Mouse (Mus musculus): ENCODE measurements around the gene Gjd3.
"Not testable (repeated sequence)": the region's sequence is repeated elsewhere in the genome, so short reads cannot be mapped to it uniquely, and the experiment has no call there.

Gene Gjd3

GRCm38 (mm10) chr11:98982773-98983133 lies at the start of gene Gjd3:
Gene Gjd3, minus strand, starts transcription at chr11:98983016.
- peak in 1 of 2 experiments; percentile 35 for DNase-seq

DNA sequence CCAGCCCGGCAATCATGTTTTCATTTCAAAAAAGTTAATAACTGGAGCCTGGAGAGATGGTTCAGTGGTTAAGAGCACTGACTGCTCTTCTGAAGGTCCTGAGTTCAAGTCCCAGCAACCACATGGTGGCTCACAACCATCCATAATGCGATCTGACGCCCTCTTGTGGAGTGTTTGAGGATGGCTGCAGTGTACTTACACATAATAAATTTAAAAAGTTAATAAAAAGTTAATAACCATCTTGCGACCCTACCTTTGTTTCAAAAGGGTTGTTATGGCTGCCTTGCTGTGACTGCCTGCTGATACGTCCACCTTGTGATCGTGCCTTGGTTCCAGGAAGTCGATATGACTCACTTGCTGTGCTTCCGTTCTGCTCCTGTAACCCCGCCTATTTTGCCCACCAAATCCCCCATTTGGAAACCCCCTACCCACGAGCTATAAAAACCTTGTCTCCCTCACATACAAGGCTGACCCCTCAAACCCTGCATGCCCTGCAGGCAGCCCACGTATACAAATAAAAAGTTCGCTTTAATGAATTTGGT lies 44.2 kb upstream of the Gjd3 start:
- no peak for DNase-seq

DNA sequence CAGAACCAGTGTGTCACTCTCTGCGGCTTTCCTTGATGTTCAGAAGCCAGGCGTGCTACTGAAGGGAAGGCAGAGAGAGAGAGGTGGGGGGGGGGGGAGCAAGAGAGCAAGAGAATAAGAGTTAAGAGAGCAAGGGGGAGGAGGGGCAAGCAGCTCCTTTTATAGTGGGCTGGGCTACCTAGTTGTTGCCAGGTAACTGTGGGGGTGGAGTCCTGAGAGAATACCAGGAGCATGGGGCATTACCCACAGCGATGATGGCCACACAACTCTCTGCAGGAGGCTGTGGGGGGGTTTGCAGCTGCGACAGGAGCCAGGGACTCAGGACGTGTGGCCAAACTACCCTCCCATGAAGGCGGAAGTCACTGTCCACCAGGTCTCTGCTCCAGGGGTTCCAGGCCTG lies 43.1 kb upstream of the Gjd3 start:
- DNase-seq = no peak

DNA sequence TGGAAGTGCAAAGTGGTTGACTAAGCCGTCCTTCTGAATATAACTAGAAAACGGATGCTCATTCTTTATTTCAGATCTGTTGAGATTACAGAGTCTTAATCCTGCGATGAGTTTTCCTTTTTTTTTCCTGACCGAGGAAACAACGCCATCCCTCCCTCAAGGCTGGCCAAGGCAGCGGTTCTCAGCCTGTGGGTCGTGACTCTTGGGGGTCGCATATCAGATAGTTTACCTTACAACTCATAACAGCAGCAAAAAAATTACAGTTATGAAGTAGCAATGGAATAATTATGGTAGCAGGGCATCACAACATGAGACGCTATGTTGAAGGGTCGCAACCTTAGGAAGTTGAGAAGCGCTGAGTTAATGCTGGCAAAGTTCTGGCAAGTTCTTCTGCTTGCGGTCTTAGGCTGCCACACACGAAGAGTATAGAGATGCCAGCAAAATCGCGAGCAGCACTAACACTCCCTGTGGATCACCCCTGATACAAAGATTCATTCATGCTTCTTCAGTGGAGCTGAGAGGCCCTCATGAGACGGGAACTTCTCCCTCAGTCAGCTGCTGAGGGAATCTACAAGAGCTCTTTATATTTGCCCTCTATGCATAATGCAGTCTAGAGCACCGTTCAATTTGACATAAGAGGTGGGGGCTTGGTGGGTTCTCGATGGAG lies 41.8 kb upstream of the Gjd3 start:
- DNase-seq = no peak

DNA sequence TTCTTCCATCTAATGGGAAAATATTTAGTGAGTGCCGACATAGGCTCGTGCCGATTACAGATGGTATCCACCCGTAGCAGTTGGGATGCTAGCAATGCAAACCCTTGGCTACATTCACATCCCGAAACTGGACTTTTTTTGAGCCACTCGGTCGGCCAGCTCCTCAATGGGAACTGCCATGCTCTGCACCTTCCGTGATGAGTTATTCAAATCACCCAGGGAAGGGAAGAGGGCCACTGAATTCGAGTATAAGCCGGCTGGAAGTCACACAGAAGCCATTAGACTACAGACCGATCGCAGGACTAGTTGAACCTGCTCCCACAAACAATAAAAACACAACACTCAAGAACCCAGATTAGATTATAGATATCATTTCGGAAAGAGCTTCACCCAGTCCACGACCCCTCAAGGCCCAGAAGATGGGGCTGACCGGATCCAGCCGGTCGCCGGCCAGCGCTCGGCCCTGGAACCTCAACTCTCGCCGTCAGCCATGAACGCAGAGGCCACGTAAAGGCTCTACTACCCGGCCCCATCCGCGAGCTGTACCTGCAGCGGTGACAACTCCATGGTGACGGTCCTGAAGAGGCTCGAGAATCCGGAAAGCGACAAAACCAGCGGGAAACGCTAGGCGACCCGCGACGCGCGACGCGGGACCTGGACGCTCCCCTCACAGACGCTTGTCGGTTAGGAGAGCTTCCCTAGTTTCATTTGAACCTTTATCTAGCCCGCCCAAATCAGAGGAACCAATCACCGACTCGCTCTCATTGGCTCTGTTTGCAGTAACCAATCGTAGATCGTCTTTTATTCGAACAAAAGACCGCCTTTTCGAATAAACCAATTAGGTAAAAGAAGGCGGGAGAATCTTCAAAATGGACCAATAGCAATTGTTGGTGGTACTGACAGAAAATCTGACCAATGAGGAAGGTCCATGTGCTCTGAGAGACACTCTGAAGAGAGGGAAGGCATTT lies 41.0 kb upstream of the Gjd3 start, which contains the start of gene Top2a:
Top2a (minus strand) TSS at position 690 of the 968 bp plus-strand sequence.
- DNase-seq = peak; percentile 87 to 88

DNA sequence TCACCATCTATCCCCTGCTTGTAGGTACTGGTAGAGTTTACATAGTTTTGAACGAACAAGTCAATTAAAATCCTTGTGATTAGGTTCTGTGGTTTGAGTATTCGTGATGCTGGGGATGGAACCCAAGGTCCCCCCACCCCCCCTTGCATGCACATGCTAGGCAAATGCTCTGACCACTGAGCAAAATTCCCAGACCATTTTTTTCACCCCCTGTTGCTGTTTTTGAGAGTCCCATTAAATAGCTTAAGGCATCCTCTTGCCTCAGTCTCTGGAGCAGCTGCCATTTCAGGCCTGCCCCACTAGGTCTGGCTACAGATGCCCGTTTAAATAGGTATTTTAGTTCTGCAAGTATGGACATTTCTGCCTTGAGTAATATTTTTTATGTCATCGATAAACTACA lies 40.3 kb upstream of the Gjd3 start:
- DNase-seq = no peak

- DNase-seq = no peak
Observed at GRCm38 (mm10) chr11:99022384-99022933, 39.6 kb upstream of the Gjd3 start.

GRCm38 (mm10) chr11:99019844-99020243 lies 37.0 kb upstream of the Gjd3 start:
- no peak for DNase-seq

DNA sequence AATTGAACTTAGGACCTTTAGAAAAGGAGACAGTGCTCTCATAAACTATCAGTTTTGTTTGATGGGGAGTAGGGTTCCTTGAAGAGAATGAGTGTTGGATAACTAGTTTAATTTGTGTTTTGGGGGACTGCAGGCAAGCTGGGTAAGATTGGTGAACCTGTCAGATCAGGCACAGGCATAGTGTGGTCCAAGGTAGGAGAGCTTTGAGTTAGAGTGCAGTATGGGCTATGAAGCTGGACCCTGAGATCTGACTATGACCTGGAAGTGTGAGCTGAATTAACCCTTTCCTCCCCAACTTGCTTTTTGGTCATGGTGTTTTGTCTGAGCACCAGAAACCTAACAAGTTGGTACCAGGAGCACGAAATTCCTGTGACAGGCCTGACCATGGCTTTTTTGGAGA lies 31.0 kb upstream of the Gjd3 start:
- DNase-seq = no peak

DNA sequence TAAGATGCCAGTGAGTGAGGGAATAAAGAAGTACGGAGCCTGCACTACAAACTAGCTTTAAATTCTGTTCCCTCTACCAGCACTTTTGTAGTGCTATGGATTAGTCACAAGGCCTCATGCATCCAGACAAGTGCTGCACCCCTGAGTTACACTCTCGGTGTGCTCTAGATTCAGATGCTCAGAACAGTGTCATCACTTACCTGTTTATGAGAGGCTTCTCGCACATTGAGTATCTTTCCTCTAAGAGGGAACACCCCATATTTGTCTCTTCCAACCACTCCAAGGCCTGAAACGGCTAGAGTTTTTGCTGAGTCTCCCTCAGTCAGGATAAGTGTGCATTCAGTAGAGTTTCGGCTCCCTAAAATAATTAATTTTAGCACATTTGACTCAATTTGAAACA lies 27.9 kb upstream of the Gjd3 start:
- no peak for DNase-seq

DNA sequence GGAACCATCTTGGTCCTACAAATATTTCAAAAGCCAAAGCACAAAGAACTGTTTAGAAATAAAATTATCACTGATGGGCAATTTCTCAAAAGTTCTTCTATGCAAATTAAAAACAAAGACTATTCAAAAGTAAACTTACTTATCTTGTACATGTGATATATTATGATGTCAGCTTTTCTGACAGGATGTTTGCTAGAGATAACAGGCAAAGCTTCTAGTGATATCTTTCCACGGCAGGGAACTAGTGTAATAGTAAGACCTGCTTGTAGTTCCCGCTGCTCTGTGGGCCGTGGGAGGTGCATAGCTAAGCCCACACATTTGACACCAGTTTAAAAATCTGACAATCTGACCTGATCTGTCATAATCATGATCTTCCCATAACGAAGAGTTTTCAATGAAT lies 27.3 kb upstream of the Gjd3 start:
- DNase-seq = no peak

DNA sequence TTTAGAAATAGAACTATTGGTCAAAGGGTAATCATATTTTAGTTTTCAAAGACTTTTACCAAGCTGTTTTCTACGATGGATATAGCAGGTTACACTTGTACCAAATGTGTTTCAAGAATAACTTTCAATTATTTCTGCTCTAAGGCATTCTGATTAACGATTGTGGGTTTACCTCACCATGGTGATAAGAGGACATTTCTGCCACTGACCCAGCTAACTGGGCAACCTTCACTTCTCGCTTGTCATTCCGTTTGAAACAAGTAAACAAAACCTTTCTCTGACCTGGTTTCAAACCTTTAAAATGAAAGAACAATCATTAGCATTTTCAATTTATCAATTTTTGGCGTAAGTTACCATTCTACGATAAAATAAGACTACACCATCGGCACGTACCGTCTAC lies 24.0 kb upstream of the Gjd3 start:
- no peak for DNase-seq

- DNase-seq = no peak
Observed at GRCm38 (mm10) chr11:98999243-98999642, 16.4 kb upstream of the Gjd3 start.

DNA sequence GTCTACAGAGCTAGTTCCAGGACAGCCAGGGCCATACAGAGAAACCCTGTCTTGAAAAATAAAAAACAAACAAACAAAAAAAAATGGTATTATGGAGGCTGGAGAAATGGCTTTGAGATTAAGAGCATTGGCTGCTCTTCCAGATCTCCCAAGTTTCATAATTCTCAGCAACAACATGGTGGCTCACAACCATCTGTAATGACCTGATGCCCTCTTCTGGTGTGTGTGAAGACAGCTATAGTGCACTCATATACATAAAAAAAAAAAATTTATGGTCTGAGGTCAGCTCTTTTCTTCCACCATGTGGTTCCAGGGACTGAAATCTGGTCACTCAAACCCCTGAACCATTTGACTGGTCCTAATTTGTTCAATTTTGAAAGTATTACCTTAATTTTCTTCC lies 16.0 kb upstream of the Gjd3 start:
- no peak for DNase-seq

DNA sequence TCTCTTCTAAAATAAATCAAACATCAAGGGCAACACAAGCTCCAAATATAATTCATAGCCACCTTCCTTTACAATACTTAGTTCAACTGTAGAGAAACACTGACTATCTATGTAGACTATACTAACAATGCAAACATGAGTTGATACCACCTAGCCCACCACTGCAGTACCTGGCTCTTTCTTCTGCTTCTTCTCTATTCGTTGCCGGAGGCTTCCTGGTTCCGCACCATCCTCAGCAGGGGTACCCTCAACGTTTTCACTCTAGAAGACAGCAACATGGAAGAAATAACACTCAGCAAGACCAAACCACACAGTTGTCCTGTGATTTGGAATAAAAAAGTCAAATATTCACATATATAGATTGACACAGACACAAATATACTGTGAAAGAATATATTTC lies 14.8 kb upstream of the Gjd3 start:
- no peak for DNase-seq

DNA sequence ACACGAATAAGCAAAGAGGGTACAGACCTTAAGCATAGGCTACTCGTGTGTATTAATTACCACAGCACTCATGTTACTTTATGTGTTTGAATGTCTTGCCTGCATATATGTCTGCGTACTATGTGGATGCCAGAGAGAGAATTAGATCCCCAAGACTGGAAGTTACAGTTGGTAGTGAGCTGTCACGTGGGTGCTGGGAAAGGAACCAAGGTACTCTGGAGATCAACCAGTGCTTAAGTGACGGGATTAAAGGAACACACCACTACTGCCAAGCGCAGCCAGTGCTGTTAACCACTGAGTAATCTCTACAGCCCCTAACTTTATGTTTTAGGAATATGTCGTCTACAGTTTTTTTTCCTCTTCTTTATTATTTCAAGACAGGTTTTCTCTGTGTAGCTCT lies 13.2 kb upstream of the Gjd3 start:
- no peak for DNase-seq

DNA sequence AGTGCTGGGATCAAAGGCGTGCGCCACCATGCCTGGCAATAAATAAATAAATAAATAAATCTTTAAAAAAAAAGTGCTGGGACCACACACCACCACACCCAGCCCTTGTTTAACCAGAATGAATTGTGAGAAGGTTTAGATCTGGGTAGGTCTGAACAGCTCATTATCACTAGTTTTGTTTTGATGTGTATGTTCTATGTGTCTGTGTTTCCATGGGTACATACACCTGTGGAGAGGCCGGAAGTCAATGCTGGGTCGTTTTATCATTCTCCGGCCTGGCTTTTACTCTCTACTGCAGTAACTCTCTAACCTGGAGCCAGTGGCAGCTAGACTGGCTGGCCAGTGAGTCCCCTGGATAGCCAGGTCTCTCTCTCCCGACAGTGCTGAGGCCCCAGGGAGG lies 8.1 kb upstream of the Gjd3 start:
- no peak for DNase-seq

DNA sequence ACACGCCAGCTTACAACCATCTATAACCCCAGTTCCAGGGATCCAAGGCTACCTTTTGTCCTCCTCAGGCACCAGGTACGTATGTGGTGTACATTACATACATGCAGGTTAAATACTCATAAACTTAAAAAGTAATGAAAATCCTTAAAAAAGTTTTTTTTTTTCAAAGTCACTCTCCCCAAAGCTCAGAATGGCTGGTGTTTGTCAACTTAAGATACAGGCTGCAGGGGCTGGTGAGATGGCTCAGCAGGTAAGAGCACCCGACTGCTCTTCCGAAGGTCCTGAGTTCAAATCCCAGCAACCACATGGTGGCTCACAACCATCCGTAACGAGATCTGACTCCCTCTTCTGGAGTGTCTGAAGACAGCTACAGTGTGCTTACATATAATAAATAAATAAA lies 5.4 kb upstream of the Gjd3 start:
- DNase-seq = not testable (repeated sequence)

DNA sequence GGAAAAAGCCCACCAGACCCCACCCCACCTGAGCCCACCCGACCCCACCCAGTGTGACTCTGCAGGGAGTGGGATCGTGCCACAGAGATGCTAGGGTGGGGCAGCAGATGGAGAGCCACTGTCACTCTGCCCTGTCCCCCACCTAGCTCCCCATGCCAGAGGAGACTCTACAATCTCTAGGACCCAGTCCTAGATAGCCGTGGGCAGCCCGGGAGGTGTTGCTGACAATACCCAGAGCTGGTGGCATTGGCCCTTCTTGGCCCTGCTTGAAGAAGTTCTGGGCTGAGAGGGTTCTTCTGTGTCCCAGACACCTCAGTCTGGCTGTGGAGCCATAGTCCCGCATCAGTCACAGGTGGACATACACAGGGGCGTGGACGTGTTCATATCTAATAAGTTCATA lies 2.7 kb upstream of the Gjd3 start:
- no peak for DNase-seq

DNA sequence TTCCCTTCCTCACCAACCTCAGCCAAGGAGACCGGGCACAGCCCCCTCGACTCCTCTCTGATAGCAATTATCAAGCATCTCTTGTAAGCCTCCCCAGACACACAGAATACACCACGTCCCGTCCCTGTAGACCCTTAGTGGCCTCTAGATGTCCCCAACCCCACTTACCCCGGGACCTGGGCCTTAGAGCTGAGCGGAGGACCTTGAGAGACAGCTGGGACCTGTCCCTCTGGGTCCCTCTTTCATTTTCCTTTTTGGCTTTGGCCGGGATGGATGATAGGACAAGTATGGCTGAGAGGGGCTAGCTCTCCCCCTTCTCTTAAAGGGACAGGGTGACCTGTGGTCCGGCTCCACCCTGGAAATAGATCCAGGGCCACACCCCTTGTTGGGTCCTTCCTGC lies 735 bp upstream of the Gjd3 start:
- DNase-seq = no peak

DNA sequence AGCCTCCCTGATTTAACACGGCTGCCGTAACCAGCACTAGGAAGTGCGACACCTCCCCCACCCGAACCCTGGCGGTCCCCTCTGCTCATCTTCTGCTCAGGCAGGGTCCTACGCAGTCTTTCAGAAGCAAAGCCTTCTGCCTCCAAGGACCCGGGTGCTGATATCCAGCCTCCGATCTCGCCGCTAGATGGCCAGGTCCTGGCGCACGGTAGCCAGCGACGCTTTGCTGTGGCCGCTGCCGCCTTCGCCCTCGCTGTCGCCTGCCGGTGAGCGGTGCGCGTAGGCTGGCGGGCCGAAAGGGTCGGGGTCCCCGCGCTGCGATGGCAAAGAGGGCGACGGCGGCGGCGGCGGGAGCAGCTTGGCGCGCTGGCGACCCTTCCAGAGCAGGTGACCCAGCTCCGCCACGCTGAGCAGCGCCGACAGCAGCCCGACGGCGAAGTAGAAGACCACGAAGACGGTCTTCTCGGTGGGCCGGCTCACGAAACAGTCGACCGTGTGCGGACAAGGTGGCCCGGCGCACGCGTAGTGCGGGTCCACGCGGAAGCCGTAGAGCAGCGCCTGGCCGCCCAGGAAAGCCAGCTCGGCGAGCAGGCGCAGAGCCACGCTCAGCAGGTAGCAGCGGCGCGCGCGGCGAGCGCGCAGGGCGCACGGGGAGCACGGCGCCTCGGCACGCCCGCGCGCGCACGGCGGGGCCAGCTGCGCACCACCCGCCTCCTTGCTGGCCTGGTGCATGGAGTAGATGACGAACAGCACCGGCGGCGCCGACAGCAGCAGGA lies 631 bp downstream of the Gjd3 start:
- DNase-seq = peak; percentile 77 to 78

GRCm38 (mm10) chr11:98981289-98981996 lies 1.4 kb downstream of the Gjd3 start:
- DNase-seq = peak; percentile 57 to 69
